ENCODE assay signal across 9 mouse cellular contexts in the genomic region with DNA sequence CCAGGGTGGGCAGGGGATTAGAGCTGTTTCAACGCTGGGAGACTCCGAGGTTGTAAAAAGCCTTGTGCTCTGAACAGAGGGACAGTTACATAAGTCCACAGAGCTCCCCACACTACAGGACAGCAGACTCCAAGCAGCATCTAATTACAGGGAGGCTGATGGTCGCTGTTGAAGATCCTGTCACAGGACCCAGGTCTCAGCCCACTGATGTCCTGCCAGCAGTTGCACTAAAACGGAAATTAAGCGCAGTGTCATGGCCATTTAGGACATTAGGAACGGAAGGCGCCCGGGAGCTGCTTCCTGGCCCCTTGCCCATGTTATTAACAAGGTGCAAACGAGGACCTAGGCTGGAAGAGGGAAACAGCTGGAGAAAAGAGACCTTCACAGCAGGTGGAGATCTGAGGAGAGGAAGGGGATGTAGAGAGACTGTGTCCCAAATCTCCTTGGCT.
DNase-seq lines count a peak whose midpoint lies in the region; ATAC-seq and TF ChIP-seq lines count a peak whose summit lies in the region.
"Had no signal": no experiment of that assay in that cellular context is flagged by ENCODE, and none has a peak within 500 bp of the region (broad histone marks: within the 10 kb centered on the region; RNA-seq: fewer than 3 reads in every experiment).

No protein-coding gene starts in this region.

- peak; percentile 73 for ATAC-seq in cerebellum, adult (ENCODE audit: insufficient number of reproducible peaks, low FRiP score, low TSS enrichment)
- ATAC-seq in kidney, embryonic 15.5 days (replicated peaks; ENCODE audit: low FRiP score): no peak
- ATAC-seq in lung, embryonic 14.5 days (ENCODE audit: insufficient read depth): peak; percentile 70
- no peak for ATAC-seq in intestine, postnatal 0 days

- no peaks in the 10 kb centered on the region for H3K36me3 ChIP-seq in heart, embryonic 10.5 days
- H3K36me3 ChIP-seq in kidney, embryonic 15.5 days: no peaks in the 10 kb centered on the region
- no peaks in the 10 kb centered on the region for H3K36me3 ChIP-seq in lung, embryonic 14.5 days (ENCODE audit: insufficient read depth)
- no peaks in the 10 kb centered on the region for H3K36me3 ChIP-seq in intestine, postnatal 0 days (ENCODE audit: control insufficient read depth, insufficient read depth)

- DNase-seq in heart, adult 11 months: peak; percentile 99
- no peak for DNase-seq in heart, embryonic 10.5 days (ENCODE audit: low spot score)
- peak; percentile 86 for DNase-seq in heart, adult 8-10 months (ENCODE audit: low spot score)
- peak; percentile 85 for DNase-seq in lung, embryonic 14.5 days
- DNase-seq in testis, postnatal 14 days (ENCODE audit: low spot score): peak; percentile 34

- 21% methylated on average over 9 of the region's 9 CpGs for WGBS in heart, embryonic 10.5 days
- 9% methylated on average over 9 of the region's 9 CpGs for WGBS in kidney, embryonic 15.5 days
- 13% methylated on average over 9 of the region's 9 CpGs for WGBS in lung, embryonic 14.5 days
- WGBS in intestine, postnatal 0 days: 42% methylated on average over 9 of the region's 9 CpGs

- TF ChIP-seq CTCF in lung, embryonic 14.5 days (IDR thresholded peaks at IDR 0.05; ENCODE audit: low read depth): no peak
- no peak for TF ChIP-seq CTCF in intestine, postnatal 0 days (IDR thresholded peaks at IDR 0.05; ENCODE audit: low read depth)

- H3K27ac ChIP-seq in heart, embryonic 10.5 days: no peak overlapping the region
- H3K27ac ChIP-seq in kidney, embryonic 15.5 days: peak overlapping the region; percentile 54; the same call in 1 of the 2 replicates
- H3K27ac ChIP-seq in lung, embryonic 14.5 days (ENCODE audit: low read depth): no peak overlapping the region
- H3K27ac ChIP-seq in intestine, postnatal 0 days (ENCODE audit: low read depth, low read length): no peak overlapping the region

- H3K4me3 ChIP-seq in heart, embryonic 10.5 days: no peak overlapping the region
- H3K4me3 ChIP-seq in kidney, embryonic 15.5 days (replicated peaks): no peak overlapping the region
- H3K4me3 ChIP-seq in lung, embryonic 14.5 days (ENCODE audit: low read depth, low read length): no peak overlapping the region
- H3K4me3 ChIP-seq in intestine, postnatal 0 days (ENCODE audit: low read depth, low read length): no peak overlapping the region
- H3K4me3 ChIP-seq: myocyte had no signal

- H3K27me3 ChIP-seq in heart, embryonic 10.5 days (ENCODE audit: insufficient read depth, poor library complexity, severe bottlenecking): peaks cover 72% of the 10 kb centered on the region
- 0 out of 2 replicates have a peak, but pooled peaks cover 9% of the 10 kb centered on the region for H3K27me3 ChIP-seq in kidney, embryonic 15.5 days
- H3K27me3 ChIP-seq in lung, embryonic 14.5 days (ENCODE audit: insufficient read depth, low read length): no peaks in the 10 kb centered on the region
- no peaks in the 10 kb centered on the region for H3K27me3 ChIP-seq in intestine, postnatal 0 days (replicated peaks; ENCODE audit: control insufficient read depth, insufficient read depth, low read length)

- no peak overlapping the region for H3K9ac ChIP-seq in kidney, embryonic 15.5 days
- H3K9ac ChIP-seq in lung, embryonic 14.5 days: no peak overlapping the region
- H3K9ac ChIP-seq in intestine, postnatal 0 days (ENCODE audit: low read depth, low read length): no peak overlapping the region

- no peak overlapping the region for H3K4me2 ChIP-seq in kidney, embryonic 15.5 days
- no peak overlapping the region; the same call in 1 of the 2 replicates for H3K4me2 ChIP-seq in lung, embryonic 14.5 days
- H3K4me2 ChIP-seq in intestine, postnatal 0 days (replicated peaks; ENCODE audit: low read depth): no peak overlapping the region

- H3K9me3 ChIP-seq in heart, embryonic 10.5 days: no peaks in the 10 kb centered on the region
- no peaks in the 10 kb centered on the region for H3K9me3 ChIP-seq in kidney, embryonic 15.5 days (replicated peaks)
- H3K9me3 ChIP-seq in lung, embryonic 14.5 days (ENCODE audit: low read depth, low read length): no peaks in the 10 kb centered on the region
- H3K9me3 ChIP-seq in intestine, postnatal 0 days (ENCODE audit: control insufficient read depth): no peaks in the 10 kb centered on the region

- H3K4me1 ChIP-seq in heart, embryonic 10.5 days: peaks cover 20% of the 10 kb centered on the region
- peaks cover 21% of the 10 kb centered on the region for H3K4me1 ChIP-seq in kidney, embryonic 15.5 days
- H3K4me1 ChIP-seq in lung, embryonic 14.5 days (ENCODE audit: insufficient read depth): peaks cover 17% of the 10 kb centered on the region
- no peaks in the 10 kb centered on the region for H3K4me1 ChIP-seq in intestine, postnatal 0 days (replicated peaks; ENCODE audit: control insufficient read depth, insufficient read depth, low read length)

Comparison
In these comparisons a context has a peak if more than half of its experiments do, and no peak if none do; other contexts are left out.
1. ATAC-seq: peak in cerebellum, adult (single experiment) and lung, embryonic 14.5 days (single experiment); none in kidney, embryonic 15.5 days (single experiment) and intestine, postnatal 0 days (single experiment).